Mouse (Mus musculus) heart, embryonic 16.5 days (tissue): ENCODE measurements around the gene Crisp3. TPM values are rescaled to one million over a fixed set of nuclear protein-coding genes. Genes with fewer than 3 reads are reported as not detected.

Source experiments
- polyA plus RNA-seq: library from polyadenylated mRNA; unstranded; fragments of >200 nt; fragmentation: Nextera tagmentation; extraction: Ambion mirVana; gene quantifications from 2 replicates; pipeline ENCODE4 v1.2.1, GENCODE M21; 2015

The Crisp3 gene
- polyA plus RNA-seq, 1 experiment from 2014 or later: not detected

Other genes starting within 250 kb of the Crisp3 start
- not detected in 2 replicates for gene AC192777.2, start 146.8 kb downstream of the Crisp3 start, polyA plus RNA-seq
- not detected in 2 replicates for gene Pgk2, start 33.6 kb downstream of the Crisp3 start, polyA plus RNA-seq
- gene Crisp1, start 76.9 kb upstream of the Crisp3 start, polyA plus RNA-seq: not detected in 2 replicates